Mouse (Mus musculus) thymus, postnatal 0 days (tissue): Measurements from ENCODE around the gene Cdh24. TPM values are rescaled to one million over a fixed set of nuclear protein-coding genes. Genes with fewer than 3 reads are reported as not detected.

ENCODE experiments used
- DNase-seq: peaks from one replicate; pipeline ENCODE4 v3.0.0-alpha.2; 2015; ENCODE audit warnings: low spot score
- microRNA counts: library from miRNA; unstranded; fragments of <30 nt; microRNA quantifications from one replicate; lab custom pipeline; 2015
- microRNA-seq: library from miRNA; unstranded; fragments of <30 nt; microRNA quantifications from one replicate; pipeline ENCODE4, GENCODE M21; 2016; ENCODE audit warnings: borderline number of aligned reads
- polyA plus RNA-seq: library from polyadenylated mRNA; unstranded; fragments of >200 nt; fragmentation: Nextera tagmentation; extraction: Ambion mirVana; gene quantifications from 2 replicates; pipeline ENCODE4 v1.2.1, GENCODE M21; 2015

Gene Cdh24
- polyA plus RNA-seq, 1 experiment from 2014 or later = 5.4 TPM

- DNase-seq = no peak
Observed at GRCm38 (mm10) chr14:54607226-54607625, 33.9 kb downstream of the Cdh24 start.

DNA sequence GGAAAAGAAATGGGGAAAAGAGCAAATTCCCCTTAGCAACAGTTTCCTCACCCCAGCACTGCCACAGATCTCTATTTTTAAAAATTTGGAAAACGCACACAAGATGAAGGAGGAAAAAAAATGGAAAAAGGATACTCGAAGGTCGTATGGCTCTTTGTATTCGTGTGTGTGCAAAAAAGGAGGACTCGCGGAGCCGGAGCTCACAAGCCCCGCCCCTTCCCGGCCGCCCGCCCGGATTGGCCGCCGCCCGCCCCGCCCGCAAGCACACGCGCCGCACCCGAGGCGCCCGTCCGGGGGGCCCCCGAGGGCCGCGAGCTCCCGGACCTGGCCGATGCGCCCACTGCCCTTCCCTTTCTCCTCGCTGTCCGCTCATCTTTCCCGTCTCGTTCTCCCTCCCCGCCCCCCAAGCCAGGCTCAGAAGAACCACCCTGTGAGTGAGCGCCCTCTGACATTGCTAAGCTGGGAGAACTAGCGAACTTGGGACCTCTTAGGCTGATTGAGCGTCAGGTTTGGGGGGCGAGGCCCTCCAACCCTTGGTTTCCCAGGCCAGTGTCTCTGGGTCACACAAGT is 35.3 kb downstream of the Cdh24 start, which contains the start of gene 4931414P19Rik:
Gene 4931414P19Rik (minus strand): TSS at position 242 of the 570 bp plus-strand sequence.
- peak; percentile 82 for DNase-seq

- no peak for DNase-seq
Observed at GRCm38 (mm10) chr14:54603686-54604085, 37.5 kb downstream of the Cdh24 start.

DNA sequence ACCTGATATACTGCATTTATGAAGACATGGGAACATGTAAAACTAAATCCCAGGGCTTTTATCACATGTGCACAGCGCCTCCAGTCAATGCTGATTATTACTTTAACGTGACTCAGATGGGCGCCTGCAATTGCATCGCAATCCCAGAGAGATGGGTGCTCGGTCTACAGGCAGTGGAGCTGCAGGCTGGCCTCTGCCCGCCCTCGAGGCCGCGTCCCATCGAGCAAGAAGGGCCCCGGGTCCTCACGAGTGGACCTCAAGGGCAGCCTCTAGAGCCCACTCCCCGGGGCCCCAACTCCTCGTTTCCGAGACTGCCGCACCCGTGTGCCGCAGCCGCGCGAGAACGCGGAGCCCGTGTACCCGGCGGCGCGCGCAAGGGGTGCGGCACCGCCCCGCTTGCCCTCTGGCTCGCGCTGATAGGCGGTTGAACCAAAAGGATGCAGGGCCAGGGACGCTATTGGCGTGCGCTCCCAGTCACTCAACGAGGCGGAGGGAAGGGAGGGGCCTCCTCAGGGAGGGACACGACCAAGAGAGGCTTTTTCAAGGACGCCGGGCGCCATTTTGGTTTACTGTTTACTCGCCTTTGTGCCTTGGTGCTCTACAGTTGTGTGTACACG is 38.0 kb downstream of the Cdh24 start:
- peak; percentile 98 for DNase-seq

GRCm38 (mm10) chr14:54602613-54603012 is 38.6 kb downstream of the Cdh24 start:
- DNase-seq = no peak

GRCm38 (mm10) chr14:54601601-54602000 is 39.6 kb downstream of the Cdh24 start:
- DNase-seq = no peak

- DNase-seq = peak; percentile 43
Observed at GRCm38 (mm10) chr14:54597084-54597483, 44.1 kb downstream of the Cdh24 start.

- no peak for DNase-seq
Observed at GRCm38 (mm10) chr14:54594631-54595414, 46.3 kb downstream of the Cdh24 start.

- DNase-seq = no peak
Observed at GRCm38 (mm10) chr14:54594055-54594454, 47.1 kb downstream of the Cdh24 start.

GRCm38 (mm10) chr14:54592319-54592934 is 48.7 kb downstream of the Cdh24 start:
- DNase-seq = no peak

DNA sequence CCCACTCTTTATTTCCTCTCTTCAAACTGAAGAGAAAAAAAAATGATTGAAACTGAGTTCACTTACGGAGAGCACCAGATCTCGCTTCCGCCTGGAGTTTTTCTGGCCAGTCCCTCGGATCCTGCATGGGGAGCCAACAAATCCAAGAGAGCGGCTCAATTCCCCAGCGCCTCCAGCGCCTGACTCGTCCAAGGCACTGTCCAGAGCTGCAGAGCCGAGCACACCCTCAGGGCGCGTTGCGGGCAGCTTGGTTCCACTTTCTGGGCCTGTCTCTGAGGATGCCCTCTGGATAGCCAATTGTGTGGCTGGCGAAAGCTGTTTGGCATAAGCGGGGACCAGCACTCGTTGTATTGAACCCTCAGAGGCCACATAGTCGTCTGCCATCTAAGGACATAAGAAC is 50.1 kb downstream of the Cdh24 start:
- no peak for DNase-seq

GRCm38 (mm10) chr14:54583681-54584338 is 57.4 kb downstream of the Cdh24 start:
- DNase-seq = peak; percentile 58

DNA sequence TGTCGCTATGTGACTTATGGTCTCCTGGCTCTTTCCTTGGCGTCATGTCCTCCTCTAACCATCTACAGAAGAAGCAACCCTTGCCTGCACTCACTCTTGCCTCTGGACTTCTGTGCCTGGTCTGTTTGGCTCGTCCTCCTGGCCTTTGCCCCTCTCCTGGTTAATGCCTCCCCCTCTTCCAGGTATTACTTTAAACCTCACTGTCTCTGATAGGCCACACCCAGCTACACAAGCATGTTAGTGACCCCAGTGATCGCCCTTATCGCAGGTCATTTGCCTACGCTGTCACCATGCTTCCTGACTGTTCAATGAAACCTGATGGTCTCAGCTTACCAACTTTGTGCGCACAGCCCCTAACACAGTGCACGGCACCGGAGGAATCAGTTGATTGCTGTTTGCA is 58.6 kb downstream of the Cdh24 start:
- DNase-seq = no peak

MicroRNA genes within 50 kb of the gene (microRNA counts, 519-probe panel; counts per million panel counts)
- microRNA mmu-miR-686 (lab: Ali Mortazavi, UCI) = 473 counts per million, percentile 71 among the panel's probes with 10 or more counts

Small RNA genes lying within 50 kb of the gene (microRNA-seq; reads per million reads assigned to microRNA genes)
- gene Mir686 = not detected
- gene Mir6948 = not detected

Other genes with a start within 250 kb of the Cdh24 start
- 6.5 and 8.1 TPM in 2 replicates for gene Slc7a7, start 223.6 kb downstream of the Cdh24 start, polyA plus RNA-seq
- 297 and 318 TPM in 2 replicates for gene Mrpl52, start 214.5 kb downstream of the Cdh24 start, polyA plus RNA-seq
- gene Mmp14, start 209.8 kb downstream of the Cdh24 start, polyA plus RNA-seq = 35.6 and 36.1 TPM in 2 replicates
- gene Lrp10, start 177.2 kb downstream of the Cdh24 start, polyA plus RNA-seq = 88.3 and 93.7 TPM in 2 replicates
- 1.1 and 2.1 TPM in 2 replicates for gene Rem2, start 165.3 kb downstream of the Cdh24 start, polyA plus RNA-seq
- 62.9 and 64.6 TPM in 2 replicates for gene Prmt5, start 123.8 kb downstream of the Cdh24 start, polyA plus RNA-seq
- 111 and 113 TPM in 2 replicates for gene Haus4, start 86.7 kb downstream of the Cdh24 start, polyA plus RNA-seq
- gene Ajuba, start 63.8 kb downstream of the Cdh24 start, polyA plus RNA-seq = 11.9 and 14.9 TPM in 2 replicates
- 4.7 and 5.0 TPM in 2 replicates for gene 4931414P19Rik, start 35.4 kb downstream of the Cdh24 start, polyA plus RNA-seq
- gene Psmb5, start 23.3 kb downstream of the Cdh24 start, polyA plus RNA-seq = 387 and 424 TPM in 2 replicates
- gene Psmb11, start 19.9 kb downstream of the Cdh24 start, polyA plus RNA-seq = 82.4 and 117 TPM in 2 replicates
- gene Gm17606, start 412 bp downstream of the Cdh24 start, polyA plus RNA-seq = not detected in 2 replicates
- gene 1700123O20Rik, start 44.9 kb upstream of the Cdh24 start, polyA plus RNA-seq = 101 TPM in 2 replicates
- gene Acin1, start 45.6 kb upstream of the Cdh24 start, polyA plus RNA-seq = 137 and 173 TPM in 2 replicates
- gene Gm29776, start 57.5 kb upstream of the Cdh24 start, polyA plus RNA-seq = 0.09 and 0.18 TPM in 2 replicates
- gene Cebpe, start 70.8 kb upstream of the Cdh24 start, polyA plus RNA-seq = not detected in 2 replicates
- 0.94 and 1.2 TPM in 2 replicates for gene Slc7a8, start 140.6 kb upstream of the Cdh24 start, polyA plus RNA-seq
- not detected in 2 replicates for gene Rnf212b, start 172.8 kb upstream of the Cdh24 start, polyA plus RNA-seq
- gene Homez, start 229.6 kb upstream of the Cdh24 start, polyA plus RNA-seq = 7.2 and 8.8 TPM in 2 replicates
- gene Ppp1r3e, start 236.2 kb upstream of the Cdh24 start, polyA plus RNA-seq = 1.8 and 2.2 TPM in 2 replicates
- gene Bcl2l2, start 242.0 kb upstream of the Cdh24 start, polyA plus RNA-seq = 1.5 and 1.7 TPM in 2 replicates
- 1.2 TPM in 1 of 2 replicates, not detected in the other for gene Gm20521, start 242.1 kb upstream of the Cdh24 start, polyA plus RNA-seq